Mouse (Mus musculus): ENCODE measurements around the gene Slc35a2. TPM values are rescaled to one million over a fixed set of nuclear protein-coding genes. Genes with fewer than 3 reads are reported as not detected.

Gene Slc35a2
- 57.9 and 67.5 TPM in 2 replicates for polyA plus RNA-seq (2012; ENCODE audit: low replicate concordance)

GRCm38 (mm10) chrX:7883841-7884567, at the start of gene Slc35a2:
Slc35a2 (plus strand) TSS chrX:7884028.

GRCm38 (mm10) chrX:7841163-7842162, 42.4 kb upstream of the Slc35a2 start, which contains the start of gene Otud5:
Otud5 (plus strand) TSS chrX:7841364.

GRCm38 (mm10) chrX:7878007-7878419, 5.8 kb upstream of the Slc35a2 start, which contains the start of gene Pim2:
Pim2 (plus strand) TSS chrX:7878262.

GRCm38 (mm10) chrX:7898880-7899874, 15.3 kb downstream of the Slc35a2 start, which contains the start of the genes Pqbp1 and Timm17b:
Pqbp1 (minus strand) TSS chrX:7899269.
Timm17b (plus strand) TSS chrX:7899357.

GRCm38 (mm10) chrX:7907735-7908134, 23.9 kb downstream of the Slc35a2 start, which contains the start of gene Gm10491:
Gm10491 (minus strand) TSS chrX:7907835.

GRCm38 (mm10) chrX:7909242-7909641, 25.4 kb downstream of the Slc35a2 start, which contains the start of gene Gm10490:
Gm10490 (plus strand) TSS chrX:7909542.

GRCm38 (mm10) chrX:7919601-7920383, 36.0 kb downstream of the Slc35a2 start, which contains the start of gene Pcsk1n:
Pcsk1n (plus strand) TSS chrX:7919822.

GRCm38 (mm10) chrX:7928270-7928790, 44.5 kb downstream of the Slc35a2 start, which contains the start of gene Eras:
Eras (minus strand) TSS chrX:7928607.

Other genes starting within 250 kb of the Slc35a2 start
- gene Syp, start 245.6 kb upstream of the Slc35a2 start, polyA plus RNA-seq (2012; ENCODE audit: low replicate concordance), result 1.3 and 1.4 TPM in 2 replicates
- gene Prickle3, start 226.8 kb upstream of the Slc35a2 start, polyA plus RNA-seq (2012; ENCODE audit: low replicate concordance), result 46.7 and 115 TPM in 2 replicates
- gene Plp2, start 212.6 kb upstream of the Slc35a2 start, polyA plus RNA-seq (2012; ENCODE audit: low replicate concordance), result 101 and 137 TPM in 2 replicates
- gene Magix, start 202.8 kb upstream of the Slc35a2 start, polyA plus RNA-seq (2012; ENCODE audit: low replicate concordance), result 0.09 TPM in 1 of 2 replicates, not detected in the other
- gene Gpkow, start 186.9 kb upstream of the Slc35a2 start, polyA plus RNA-seq (2012; ENCODE audit: low replicate concordance), result 3.7 and 10.8 TPM in 2 replicates
- 23.1 and 43.2 TPM in 2 replicates for gene Wdr45, start 169.7 kb upstream of the Slc35a2 start, polyA plus RNA-seq (2012; ENCODE audit: low replicate concordance)
- gene Gm45208, start 161.8 kb upstream of the Slc35a2 start, polyA plus RNA-seq (2012; ENCODE audit: low replicate concordance), result 6.3 and 11.1 TPM in 2 replicates
- 15.7 and 22.6 TPM in 2 replicates for gene Praf2, start 155.6 kb upstream of the Slc35a2 start, polyA plus RNA-seq (2012; ENCODE audit: low replicate concordance)
- gene Ccdc120, start 133.1 kb upstream of the Slc35a2 start, polyA plus RNA-seq (2012; ENCODE audit: low replicate concordance), result 0.70 and 1.6 TPM in 2 replicates
- gene Tfe3, start 121.5 kb upstream of the Slc35a2 start, polyA plus RNA-seq (2012; ENCODE audit: low replicate concordance), result 51.6 and 59.4 TPM in 2 replicates
- 58.1 and 71.9 TPM in 2 replicates for gene Gripap1, start 94.3 kb upstream of the Slc35a2 start, polyA plus RNA-seq (2012; ENCODE audit: low replicate concordance)
- 0.54 and 0.69 TPM in 2 replicates for gene Kcnd1, start 61.7 kb upstream of the Slc35a2 start, polyA plus RNA-seq (2012; ENCODE audit: low replicate concordance)
- 142 and 149 TPM in 2 replicates for gene Otud5, start 42.7 kb upstream of the Slc35a2 start, polyA plus RNA-seq (2012; ENCODE audit: low replicate concordance)
- 101 and 151 TPM in 2 replicates for gene Pim2, start 5.8 kb upstream of the Slc35a2 start, polyA plus RNA-seq (2012; ENCODE audit: low replicate concordance)
- gene Pqbp1, start 15.2 kb downstream of the Slc35a2 start, polyA plus RNA-seq (2012; ENCODE audit: low replicate concordance), result 178 and 313 TPM in 2 replicates
- gene Timm17b, start 15.3 kb downstream of the Slc35a2 start, polyA plus RNA-seq (2012; ENCODE audit: low replicate concordance), result 40.0 and 104 TPM in 2 replicates
- gene Gm10491, start 23.8 kb downstream of the Slc35a2 start, polyA plus RNA-seq (2012; ENCODE audit: low replicate concordance), result not detected in 2 replicates
- gene Gm10490, start 25.5 kb downstream of the Slc35a2 start, polyA plus RNA-seq (2012; ENCODE audit: low replicate concordance), result not detected in 2 replicates
- 0.27 TPM in 1 of 2 replicates, not detected in the other for gene Pcsk1n, start 35.8 kb downstream of the Slc35a2 start, polyA plus RNA-seq (2012; ENCODE audit: low replicate concordance)
- not detected in 2 replicates for gene Eras, start 44.6 kb downstream of the Slc35a2 start, polyA plus RNA-seq (2012; ENCODE audit: low replicate concordance)
- 10.1 and 14.4 TPM in 2 replicates for gene Hdac6, start 63.9 kb downstream of the Slc35a2 start, polyA plus RNA-seq (2012; ENCODE audit: low replicate concordance)
- 2.1 and 24.9 TPM in 2 replicates for gene Gata1, start 94.0 kb downstream of the Slc35a2 start, polyA plus RNA-seq (2012; ENCODE audit: low replicate concordance)
- gene Glod5, start 134.5 kb downstream of the Slc35a2 start, polyA plus RNA-seq (2012; ENCODE audit: low replicate concordance), result not detected in 2 replicates
- gene Suv39h1, start 190.7 kb downstream of the Slc35a2 start, polyA plus RNA-seq (2012; ENCODE audit: low replicate concordance), result 4.5 and 8.5 TPM in 2 replicates
- gene Was, start 206.5 kb downstream of the Slc35a2 start, polyA plus RNA-seq (2012; ENCODE audit: low replicate concordance), result 203 and 558 TPM in 2 replicates
- gene Wdr13, start 248.9 kb downstream of the Slc35a2 start, polyA plus RNA-seq (2012; ENCODE audit: low replicate concordance), result 35.6 and 35.9 TPM in 2 replicates